Mouse (Mus musculus): ENCODE measurements at regions not wholly inside any gene's neighbourhood (a gene's known extent, or its start where the extent isn't known, plus 50 kb on each side); places are given as distances from the start of the nearest gene placed in this dataset.

DNA sequence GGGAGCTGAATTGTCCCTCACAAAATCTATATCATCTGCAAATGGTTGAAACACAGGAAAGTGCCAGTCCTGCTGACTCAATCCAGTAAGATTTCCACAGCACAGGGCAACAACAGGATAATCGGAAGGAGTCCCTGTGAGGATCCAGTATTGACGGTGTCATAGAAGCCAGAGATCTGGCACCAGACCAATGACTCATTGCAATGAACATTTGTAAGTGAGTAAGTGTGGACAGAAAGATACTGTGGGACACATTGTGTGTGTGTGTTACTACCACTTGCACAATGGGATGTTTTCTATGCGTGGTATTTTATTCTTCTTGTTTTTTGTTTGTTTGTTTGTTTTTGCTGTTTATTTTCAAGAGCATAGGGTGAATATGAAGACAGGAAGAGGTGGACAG lies 1056.8 kb downstream of the Pcdh9 start:
- TF ChIP-seq CTCF (IDR thresholded peaks at IDR 0.05; ENCODE audit: borderline replicate concordance, extremely low read depth, insufficient read depth, insufficient read length) (no peak), POLR2A (IDR thresholded peaks at IDR 0.05; ENCODE audit: borderline replicate concordance, extremely low read depth, insufficient read depth, insufficient read length, poor library complexity, severe bottlenecking) (no peak)
